Mouse (Mus musculus): ENCODE measurements around the gene Cdh8. TPM values are rescaled to one million over a fixed set of nuclear protein-coding genes. Genes with fewer than 3 reads are reported as not detected.
A peak's percentile ranks its signal among the peaks of the same experiment; 100 is the strongest.

Cdh8 gene
- 22.4 and 26.0 TPM in 2 replicates for polyA plus RNA-seq (2015; fragmentation: Nextera tagmentation; extraction: Ambion mirVana)

- H3K27ac ChIP-seq: peak within 1 kb of the TSS; percentile 74
- H3K4me1 ChIP-seq: peaks cover 26% of the 10 kb centered on the region
- peak; percentile 90 for ATAC-seq
- H3K9ac ChIP-seq: peak within 1 kb of the TSS; percentile 75
- H3K4me2 ChIP-seq: peak within 1 kb of the TSS; percentile 95
- H3K27me3 ChIP-seq: 0 out of 2 replicates have a peak, but pooled peaks cover 3% of the 10 kb centered on the region
- WGBS: under 1% methylated on average over 58 of the region's 58 CpGs
- H3K9me3 ChIP-seq (replicated peaks): no peaks in the 10 kb centered on the region
- H3K36me3 ChIP-seq (ENCODE audit: poor library complexity, severe bottlenecking): no peaks in the 10 kb centered on the region
- peak within 1 kb of the TSS; percentile 68 for H3K4me3 ChIP-seq
Measured at GRCm38 (mm10) chr8:99415966-99416781, at the start of gene Cdh8. TSS of gene Cdh8 (minus strand) at chr8:99416471.

GRCm38 (mm10) chr8:99446506-99446905 lies 30.2 kb upstream of the Cdh8 start:
- Histone ChIP-seq H3K9me3 (replicated peaks) (no peaks in the 10 kb centered on the region), H3K27me3 (no peaks in the 10 kb centered on the region), H3K4me3 (no peak overlapping the region), H3K9ac (no peak overlapping the region), H3K27ac (no peak overlapping the region), H3K36me3 (ENCODE audit: poor library complexity, severe bottlenecking) (no peaks in the 10 kb centered on the region), H3K4me2 (no peak overlapping the region), H3K4me1 (no peaks in the 10 kb centered on the region)
- 94% methylated on average over 1 of the region's 1 CpGs for WGBS
- ATAC-seq: no peak

GRCm38 (mm10) chr8:99425901-99426300 lies 9.6 kb upstream of the Cdh8 start:
- no peak overlapping the region for H3K4me2 ChIP-seq
- no peak overlapping the region for H3K27ac ChIP-seq
- no peaks in the 10 kb centered on the region for H3K36me3 ChIP-seq (ENCODE audit: poor library complexity, severe bottlenecking)
- 76% methylated on average over 4 of the region's 4 CpGs for WGBS
- no peak overlapping the region for H3K9ac ChIP-seq
- no peaks in the 10 kb centered on the region for H3K27me3 ChIP-seq
- ATAC-seq: no peak
- H3K9me3 ChIP-seq (replicated peaks): no peaks in the 10 kb centered on the region
- H3K4me1 ChIP-seq: peaks cover 5% of the 10 kb centered on the region; the same call in 1 of the 2 replicates
- no peak overlapping the region for H3K4me3 ChIP-seq

- ATAC-seq: no peak
- Histone ChIP-seq H3K4me3 (peak overlapping the region; percentile 26), H3K27ac (no peak overlapping the region), H3K4me2 (peak overlapping the region; percentile 52), H3K9me3 (replicated peaks) (no peaks in the 10 kb centered on the region), H3K9ac (0 out of 2 replicates have a peak overlapping the region, but pooled peaks have one; percentile 16), H3K27me3 (0 out of 2 replicates have a peak, but pooled peaks cover 3% of the 10 kb centered on the region), H3K4me1 (peaks cover 12% of the 10 kb centered on the region), H3K36me3 (ENCODE audit: poor library complexity, severe bottlenecking) (no peaks in the 10 kb centered on the region)
- WGBS: 6% methylated on average over 7 of the region's 7 CpGs
Measured at GRCm38 (mm10) chr8:99421516-99421915, 5.2 kb upstream of the Cdh8 start.

- 89% methylated on average over 4 of the region's 4 CpGs for WGBS
- 0 out of 2 replicates have a peak, but pooled peaks cover 3% of the 10 kb centered on the region for H3K27me3 ChIP-seq
- no peak for ATAC-seq
- no peaks in the 10 kb centered on the region for H3K9me3 ChIP-seq (replicated peaks)
- no peak overlapping the region for H3K27ac ChIP-seq
- no peaks in the 10 kb centered on the region for H3K36me3 ChIP-seq (ENCODE audit: poor library complexity, severe bottlenecking)
- H3K4me2 ChIP-seq: no peak overlapping the region
- no peak overlapping the region for H3K9ac ChIP-seq
- H3K4me3 ChIP-seq: no peak overlapping the region
- H3K4me1 ChIP-seq: peaks cover 17% of the 10 kb centered on the region
Measured at GRCm38 (mm10) chr8:99419726-99420125, 3.5 kb upstream of the Cdh8 start.

- Histone ChIP-seq H3K4me3 (peak overlapping the region; percentile 68), H3K4me2 (peak overlapping the region; percentile 95), H3K9me3 (replicated peaks) (no peaks in the 10 kb centered on the region), H3K4me1 (peaks cover 27% of the 10 kb centered on the region), H3K27ac (no peak overlapping the region), H3K36me3 (ENCODE audit: poor library complexity, severe bottlenecking) (no peaks in the 10 kb centered on the region), H3K9ac (peak overlapping the region; percentile 75; the same call in 1 of the 2 replicates), H3K27me3 (0 out of 2 replicates have a peak, but pooled peaks cover 3% of the 10 kb centered on the region)
- WGBS: 13% methylated on average over 7 of the region's 7 CpGs
- ATAC-seq: peak; percentile 29; the same call in 1 of the 2 replicates
Measured at GRCm38 (mm10) chr8:99417456-99417855, 1.2 kb upstream of the Cdh8 start.

- 0 out of 2 replicates have a peak, but pooled peaks cover 3% of the 10 kb centered on the region for H3K27me3 ChIP-seq
- H3K27ac ChIP-seq: peak overlapping the region; percentile 74
- peak overlapping the region; percentile 95 for H3K4me2 ChIP-seq
- H3K4me1 ChIP-seq: peaks cover 26% of the 10 kb centered on the region
- H3K4me3 ChIP-seq: peak overlapping the region; percentile 68
- WGBS: under 1% methylated on average over 48 of the region's 48 CpGs
- peak; percentile 28 for ATAC-seq
- H3K9me3 ChIP-seq (replicated peaks): no peaks in the 10 kb centered on the region
- peak overlapping the region; percentile 75 for H3K9ac ChIP-seq
- no peaks in the 10 kb centered on the region for H3K36me3 ChIP-seq (ENCODE audit: poor library complexity, severe bottlenecking)
Measured at GRCm38 (mm10) chr8:99415076-99415965, 950 bp downstream of the Cdh8 start.

GRCm38 (mm10) chr8:99414483-99414921 lies 1.8 kb downstream of the Cdh8 start:
- Histone ChIP-seq H3K9me3 (replicated peaks) (no peaks in the 10 kb centered on the region), H3K4me1 (peaks cover 26% of the 10 kb centered on the region), H3K27me3 (0 out of 2 replicates have a peak, but pooled peaks cover 3% of the 10 kb centered on the region), H3K9ac (peak overlapping the region; percentile 75), H3K36me3 (ENCODE audit: poor library complexity, severe bottlenecking) (no peaks in the 10 kb centered on the region), H3K4me3 (peak overlapping the region; percentile 68), H3K27ac (peak overlapping the region; percentile 74; the same call in 1 of the 2 replicates), H3K4me2 (peak overlapping the region; percentile 95)
- peak; percentile 42 for ATAC-seq
- WGBS: 0% methylated on average over 9 of the region's 9 CpGs

- Histone ChIP-seq H3K27ac (peak overlapping the region; percentile 74; the same call in 1 of the 2 replicates), H3K4me3 (peak overlapping the region; percentile 68), H3K4me2 (peak overlapping the region; percentile 95), H3K36me3 (ENCODE audit: poor library complexity, severe bottlenecking) (no peaks in the 10 kb centered on the region), H3K9ac (peak overlapping the region; percentile 75), H3K9me3 (replicated peaks) (no peaks in the 10 kb centered on the region), H3K27me3 (0 out of 2 replicates have a peak, but pooled peaks cover 3% of the 10 kb centered on the region), H3K4me1 (peaks cover 26% of the 10 kb centered on the region)
- WGBS: 11% methylated on average over 10 of the region's 10 CpGs
- peak; percentile 14; the same call in 1 of the 2 replicates for ATAC-seq
Measured at GRCm38 (mm10) chr8:99413877-99414482, 2.3 kb downstream of the Cdh8 start.

- no peaks in the 10 kb centered on the region for H3K9me3 ChIP-seq (replicated peaks)
- H3K4me1 ChIP-seq: no peaks in the 10 kb centered on the region
- no peak overlapping the region for H3K4me3 ChIP-seq
- H3K27ac ChIP-seq: no peak overlapping the region
- no peaks in the 10 kb centered on the region for H3K36me3 ChIP-seq (ENCODE audit: poor library complexity, severe bottlenecking)
- H3K27me3 ChIP-seq: no peaks in the 10 kb centered on the region
- 85% methylated on average over 4 of the region's 4 CpGs for WGBS
- H3K4me2 ChIP-seq: no peak overlapping the region
- no peak for ATAC-seq
- no peak overlapping the region for H3K9ac ChIP-seq
Measured at GRCm38 (mm10) chr8:99393908-99394307, 22.4 kb downstream of the Cdh8 start.

GRCm38 (mm10) chr8:99370104-99370503 lies 46.2 kb downstream of the Cdh8 start:
- no peak overlapping the region for H3K27ac ChIP-seq
- H3K36me3 ChIP-seq (ENCODE audit: poor library complexity, severe bottlenecking): no peaks in the 10 kb centered on the region
- no peak overlapping the region for H3K4me3 ChIP-seq
- H3K9me3 ChIP-seq (replicated peaks): no peaks in the 10 kb centered on the region
- H3K4me2 ChIP-seq: no peak overlapping the region
- no peak for ATAC-seq
- H3K4me1 ChIP-seq: peaks cover 6% of the 10 kb centered on the region; the same call in 1 of the 2 replicates
- WGBS: 92% methylated on average over 5 of the region's 5 CpGs
- no peaks in the 10 kb centered on the region for H3K27me3 ChIP-seq
- no peak overlapping the region for H3K9ac ChIP-seq

All from forebrain, embryonic 13.5 days (tissue).